Mouse (Mus musculus) frontal cortex, postnatal 25 days (tissue): Measurements from ENCODE around the gene Ddb1.
"Not testable (repeated sequence)": the region's sequence is repeated elsewhere in the genome, so short reads cannot be mapped to it uniquely, and the experiment has no call there.

Experiments used
- DNase-seq, 2 experiments: peaks; one replicate each; pipeline ENCODE4 v3.0.0; 2022; ENCODE audit warnings: low spot score in 2 of 2

Ddb1 gene

GRCm38 (mm10) chr19:10605293-10605900 is at the start of gene Ddb1, which contains the start of gene Tkfc:
TSS of gene Ddb1 (plus strand) at chr19:10605327.
TSS of gene Tkfc (minus strand) at chr19:10605654.
- DNase-seq: peak; percentile 98 to 99

- peak; percentile 67 to 76 for DNase-seq
Measured at GRCm38 (mm10) chr19:10555624-10556510, 49.3 kb upstream of the Ddb1 start, which contains the start of gene Tmem216. TSS of gene Tmem216 (minus strand) at chr19:10556238.

GRCm38 (mm10) chr19:10557001-10557400 is 48.1 kb upstream of the Ddb1 start:
- no peak for DNase-seq

GRCm38 (mm10) chr19:10557430-10557829 is 47.7 kb upstream of the Ddb1 start:
- no peak for DNase-seq

GRCm38 (mm10) chr19:10557837-10558375 is 47.2 kb upstream of the Ddb1 start:
- DNase-seq: not testable (repeated sequence)

GRCm38 (mm10) chr19:10560108-10560507 is 45.0 kb upstream of the Ddb1 start:
- DNase-seq: no peak

GRCm38 (mm10) chr19:10561558-10562314 is 43.4 kb upstream of the Ddb1 start:
- no peak for DNase-seq

GRCm38 (mm10) chr19:10562351-10562750 is 42.8 kb upstream of the Ddb1 start:
- no peak for DNase-seq

- DNase-seq: no peak
Measured at GRCm38 (mm10) chr19:10564278-10564677, 40.8 kb upstream of the Ddb1 start.

- DNase-seq: no peak
Measured at GRCm38 (mm10) chr19:10565217-10565616, 39.9 kb upstream of the Ddb1 start.

GRCm38 (mm10) chr19:10569627-10570026 is 35.5 kb upstream of the Ddb1 start:
- no peak for DNase-seq

GRCm38 (mm10) chr19:10576690-10577561 is 28.2 kb upstream of the Ddb1 start, which contains the start of the genes Cyb561a3 and Tmem138:
TSS of gene Cyb561a3 (plus strand) at chr19:10577172.
TSS of gene Tmem138 (minus strand) at chr19:10577362.
- DNase-seq: peak; percentile 85 to 90

- no peak for DNase-seq
Measured at GRCm38 (mm10) chr19:10580102-10580501, 25.0 kb upstream of the Ddb1 start.

GRCm38 (mm10) chr19:10580761-10581160 is 24.4 kb upstream of the Ddb1 start:
- no peak for DNase-seq

- DNase-seq: no peak
Measured at GRCm38 (mm10) chr19:10581984-10582383, 23.1 kb upstream of the Ddb1 start.

- DNase-seq: no peak
Measured at GRCm38 (mm10) chr19:10583550-10584146, 21.5 kb upstream of the Ddb1 start.

- no peak for DNase-seq
Measured at GRCm38 (mm10) chr19:10585112-10585511, 20.0 kb upstream of the Ddb1 start.

GRCm38 (mm10) chr19:10587231-10587630 is 17.9 kb upstream of the Ddb1 start:
- no peak for DNase-seq

GRCm38 (mm10) chr19:10589127-10589857 is 15.8 kb upstream of the Ddb1 start:
- DNase-seq: no peak

GRCm38 (mm10) chr19:10590301-10590700 is 14.8 kb upstream of the Ddb1 start:
- DNase-seq: no peak
